Mouse (Mus musculus) retina, postnatal 1 day (tissue): ENCODE data around the gene Axdnd1.
A peak's percentile ranks its signal among the peaks of the same experiment; 100 is the strongest.
"Not testable (repeated sequence)": the region's sequence is repeated elsewhere in the genome, so short reads cannot be mapped to it uniquely, and the experiment has no call there.

Experiments used
- DNase-seq: peaks from one replicate; pipeline ENCODE4 v3.0.0-alpha.2; 2012

The Axdnd1 gene

GRCm38 (mm10) chr1:156323126-156323525, 97.8 kb downstream of the Axdnd1 start:
- DNase-seq, result no peak

- DNase-seq, result peak; percentile 49
These were observed 110.3 kb downstream of the Axdnd1 start, which contains the start of gene Nphs2 for GRCm38 (mm10) chr1:156310630-156311029. Gene Nphs2 (plus strand): TSS chr1:156310727.

DNA sequence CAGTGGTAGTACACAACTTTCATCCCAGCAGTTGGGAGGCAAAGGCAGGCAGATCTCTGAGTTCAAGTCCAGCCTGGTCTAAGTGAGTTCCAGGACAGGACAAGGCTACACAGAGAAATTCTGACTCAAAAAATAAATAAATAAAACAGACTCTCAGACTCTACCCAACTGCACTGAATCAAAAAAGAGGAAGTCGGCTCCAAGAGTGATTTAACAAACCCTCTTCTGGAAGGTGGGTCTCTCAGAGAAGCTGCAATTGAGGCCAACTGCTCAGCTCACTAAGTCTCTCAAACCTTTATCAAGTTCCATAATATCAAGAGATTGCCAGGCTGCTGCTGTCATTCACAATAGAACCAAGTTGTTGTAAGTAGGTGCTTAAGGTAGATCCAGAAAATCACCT, 112.4 kb downstream of the Axdnd1 start:
- DNase-seq, result no peak

GRCm38 (mm10) chr1:156302911-156303749, 117.8 kb downstream of the Axdnd1 start, which contains the start of gene Tdrd5:
Gene Tdrd5 (minus strand): TSS chr1:156303664.
- peak; percentile 74 for DNase-seq

DNA sequence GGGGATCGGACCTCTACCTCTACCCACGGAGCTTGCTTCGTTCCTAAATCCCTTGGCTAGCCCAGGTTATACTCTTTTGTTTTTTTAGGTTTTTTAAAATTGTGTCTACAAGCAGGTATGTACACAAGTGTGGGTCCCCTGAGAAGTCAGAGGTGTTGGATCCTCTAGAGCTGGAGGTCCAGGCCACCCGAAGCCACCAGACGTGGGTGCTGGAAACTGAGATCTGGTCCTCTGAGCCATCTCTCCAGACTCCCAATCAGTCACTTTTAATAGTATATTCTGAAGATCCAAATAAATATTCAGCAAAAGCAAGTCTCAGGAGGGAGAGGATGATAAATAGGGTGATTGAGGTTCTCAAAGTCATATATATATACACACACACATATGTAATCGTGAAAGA, 130.9 kb downstream of the Axdnd1 start:
- DNase-seq, result no peak

- DNase-seq, result not testable (repeated sequence)
These were observed 131.8 kb downstream of the Axdnd1 start for GRCm38 (mm10) chr1:156289222-156289587.

GRCm38 (mm10) chr1:156288556-156289221, 132.3 kb downstream of the Axdnd1 start:
- no peak for DNase-seq

GRCm38 (mm10) chr1:156285541-156285896, 135.4 kb downstream of the Axdnd1 start:
- no peak for DNase-seq

- DNase-seq, result no peak
These were observed 136.0 kb downstream of the Axdnd1 start for GRCm38 (mm10) chr1:156284851-156285540.

- DNase-seq, result no peak
These were observed 136.8 kb downstream of the Axdnd1 start for GRCm38 (mm10) chr1:156284207-156284606.

GRCm38 (mm10) chr1:156280131-156280530, 140.8 kb downstream of the Axdnd1 start:
- DNase-seq, result no peak

GRCm38 (mm10) chr1:156273647-156274046, 147.3 kb downstream of the Axdnd1 start:
- DNase-seq, result no peak
